Mouse (Mus musculus): ENCODE measurements around the gene Gm1123. TPM values are rescaled to one million over a fixed set of nuclear protein-coding genes. Genes with fewer than 3 reads are reported as not detected.
A peak's percentile ranks its signal among the peaks of the same experiment; 100 is the strongest.

Gene Gm1123
- 14.5 and 15.5 TPM in 2 replicates for polyA plus RNA-seq (2015; fragmentation: Nextera tagmentation; extraction: Ambion mirVana)

GRCm38 (mm10) chr9:99035575-99035974, at the start of gene Gm1123:
Gene Gm1123 (minus strand): TSS chr9:99035715.
- Histone ChIP-seq H3K4me3 (replicated peaks) (no peak within 1 kb of the TSS), H3K9ac (no peak within 1 kb of the TSS), H3K36me3 (peaks cover 3% of the 10 kb centered on the region; the same call in 1 of the 2 replicates), H3K4me2 (replicated peaks) (no peak within 1 kb of the TSS), H3K27ac (no peak within 1 kb of the TSS), H3K9me3 (no peaks in the 10 kb centered on the region), H3K4me1 (replicated peaks) (peaks cover 3% of the 10 kb centered on the region; the same call in 1 of the 2 replicates), H3K27me3 (replicated peaks) (no peaks in the 10 kb centered on the region)
- 74% methylated on average over 12 of the region's 12 CpGs for WGBS
- ATAC-seq: peak; percentile 84

- 92% methylated on average over 5 of the region's 5 CpGs for WGBS
- no peak for ATAC-seq
- Histone ChIP-seq H3K9me3 (no peaks in the 10 kb centered on the region), H3K27me3 (replicated peaks) (no peaks in the 10 kb centered on the region), H3K4me2 (replicated peaks) (no peak overlapping the region), H3K36me3 (no peaks in the 10 kb centered on the region), H3K9ac (no peak overlapping the region), H3K4me3 (replicated peaks) (no peak overlapping the region), H3K4me1 (replicated peaks) (no peaks in the 10 kb centered on the region), H3K27ac (no peak overlapping the region)
Measured at GRCm38 (mm10) chr9:99081718-99082117, 46.2 kb upstream of the Gm1123 start.

- H3K9me3 ChIP-seq: no peaks in the 10 kb centered on the region
- H3K4me2 ChIP-seq (replicated peaks): no peak overlapping the region
- no peaks in the 10 kb centered on the region for H3K27me3 ChIP-seq (replicated peaks)
- WGBS: 79% methylated on average over 3 of the region's 3 CpGs
- H3K4me3 ChIP-seq (replicated peaks): no peak overlapping the region
- no peaks in the 10 kb centered on the region for H3K36me3 ChIP-seq
- H3K4me1 ChIP-seq (replicated peaks): no peaks in the 10 kb centered on the region
- no peak overlapping the region for H3K9ac ChIP-seq
- H3K27ac ChIP-seq: no peak overlapping the region
- ATAC-seq: no peak
Measured at GRCm38 (mm10) chr9:99081308-99081707, 45.8 kb upstream of the Gm1123 start.

GRCm38 (mm10) chr9:99080657-99081056, 45.1 kb upstream of the Gm1123 start:
- Histone ChIP-seq H3K4me2 (replicated peaks) (no peak overlapping the region), H3K27me3 (replicated peaks) (no peaks in the 10 kb centered on the region), H3K36me3 (no peaks in the 10 kb centered on the region), H3K9ac (no peak overlapping the region), H3K4me3 (replicated peaks) (no peak overlapping the region), H3K9me3 (no peaks in the 10 kb centered on the region), H3K27ac (no peak overlapping the region), H3K4me1 (replicated peaks) (no peaks in the 10 kb centered on the region)
- 96% methylated on average over 2 of the region's 2 CpGs for WGBS
- no peak for ATAC-seq

- no peak for ATAC-seq
Measured at GRCm38 (mm10) chr9:99074462-99074861, 38.9 kb upstream of the Gm1123 start.

GRCm38 (mm10) chr9:99072538-99072937, 37.0 kb upstream of the Gm1123 start:
- Histone ChIP-seq H3K27me3 (replicated peaks) (no peaks in the 10 kb centered on the region), H3K9me3 (no peaks in the 10 kb centered on the region), H3K9ac (no peak overlapping the region), H3K4me1 (replicated peaks) (no peaks in the 10 kb centered on the region), H3K27ac (no peak overlapping the region), H3K4me2 (replicated peaks) (no peak overlapping the region), H3K4me3 (replicated peaks) (no peak overlapping the region), H3K36me3 (no peaks in the 10 kb centered on the region)
- WGBS: 54% methylated on average over 4 of the region's 4 CpGs
- no peak for ATAC-seq

More at GRCm38 (mm10) chr9:99074462-99074861, 38.9 kb upstream of the Gm1123 start:
- H3K4me3 ChIP-seq (replicated peaks): no peak overlapping the region
- no peaks in the 10 kb centered on the region for H3K9me3 ChIP-seq
- no peaks in the 10 kb centered on the region for H3K27me3 ChIP-seq (replicated peaks)
- H3K27ac ChIP-seq: no peak overlapping the region
- H3K9ac ChIP-seq: no peak overlapping the region
- H3K36me3 ChIP-seq: no peaks in the 10 kb centered on the region
- WGBS: 67% methylated on average over 2 of the region's 2 CpGs
- H3K4me1 ChIP-seq (replicated peaks): no peaks in the 10 kb centered on the region
- no peak overlapping the region for H3K4me2 ChIP-seq (replicated peaks)

GRCm38 (mm10) chr9:99065311-99065710, 29.8 kb upstream of the Gm1123 start:
- no peak overlapping the region for H3K9ac ChIP-seq
- no peak overlapping the region for H3K4me3 ChIP-seq (replicated peaks)
- H3K9me3 ChIP-seq: no peaks in the 10 kb centered on the region
- no peaks in the 10 kb centered on the region for H3K36me3 ChIP-seq
- no peak for ATAC-seq
- H3K27ac ChIP-seq: no peak overlapping the region
- WGBS: 86% methylated on average over 5 of the region's 5 CpGs
- H3K4me1 ChIP-seq (replicated peaks): no peaks in the 10 kb centered on the region
- no peaks in the 10 kb centered on the region for H3K27me3 ChIP-seq (replicated peaks)
- no peak overlapping the region for H3K4me2 ChIP-seq (replicated peaks)

GRCm38 (mm10) chr9:99064216-99064615, 28.7 kb upstream of the Gm1123 start:
- Histone ChIP-seq H3K9me3 (no peaks in the 10 kb centered on the region), H3K4me2 (replicated peaks) (no peak overlapping the region), H3K36me3 (no peaks in the 10 kb centered on the region), H3K9ac (no peak overlapping the region), H3K27me3 (replicated peaks) (no peaks in the 10 kb centered on the region), H3K4me3 (replicated peaks) (no peak overlapping the region), H3K4me1 (replicated peaks) (no peaks in the 10 kb centered on the region), H3K27ac (no peak overlapping the region)
- no peak for ATAC-seq
- WGBS: 51% methylated on average over 2 of the region's 2 CpGs

- Histone ChIP-seq H3K36me3 (no peaks in the 10 kb centered on the region), H3K4me3 (replicated peaks) (no peak overlapping the region), H3K27ac (no peak overlapping the region), H3K9ac (no peak overlapping the region), H3K4me1 (replicated peaks) (no peaks in the 10 kb centered on the region), H3K9me3 (no peaks in the 10 kb centered on the region), H3K4me2 (replicated peaks) (no peak overlapping the region), H3K27me3 (replicated peaks) (no peaks in the 10 kb centered on the region)
- WGBS: 39% methylated on average over 7 of the region's 7 CpGs
- ATAC-seq: peak; percentile 82
Measured at GRCm38 (mm10) chr9:99062544-99062943, 27.0 kb upstream of the Gm1123 start.

- no peaks in the 10 kb centered on the region for H3K27me3 ChIP-seq (replicated peaks)
- H3K4me3 ChIP-seq (replicated peaks): no peak overlapping the region
- no peaks in the 10 kb centered on the region for H3K4me1 ChIP-seq (replicated peaks)
- H3K27ac ChIP-seq: no peak overlapping the region
- no peak overlapping the region for H3K4me2 ChIP-seq (replicated peaks)
- no peak for ATAC-seq
- no peaks in the 10 kb centered on the region for H3K9me3 ChIP-seq
- no peak overlapping the region for H3K9ac ChIP-seq
- H3K36me3 ChIP-seq: no peaks in the 10 kb centered on the region
- WGBS: 83% methylated on average over 3 of the region's 3 CpGs
Measured at GRCm38 (mm10) chr9:99057751-99058150, 22.2 kb upstream of the Gm1123 start.

GRCm38 (mm10) chr9:99049760-99050159, 14.2 kb upstream of the Gm1123 start:
- Histone ChIP-seq H3K4me3 (replicated peaks) (no peak overlapping the region), H3K27ac (no peak overlapping the region), H3K9me3 (no peaks in the 10 kb centered on the region), H3K36me3 (no peaks in the 10 kb centered on the region), H3K9ac (no peak overlapping the region), H3K4me2 (replicated peaks) (no peak overlapping the region), H3K4me1 (replicated peaks) (no peaks in the 10 kb centered on the region), H3K27me3 (replicated peaks) (no peaks in the 10 kb centered on the region)
- WGBS: 60% methylated on average over 6 of the region's 6 CpGs
- ATAC-seq: no peak

- ATAC-seq: no peak
- Histone ChIP-seq H3K9ac (no peak overlapping the region), H3K27ac (no peak overlapping the region), H3K4me2 (replicated peaks) (no peak overlapping the region), H3K27me3 (replicated peaks) (no peaks in the 10 kb centered on the region), H3K36me3 (no peaks in the 10 kb centered on the region), H3K9me3 (no peaks in the 10 kb centered on the region), H3K4me1 (replicated peaks) (no peaks in the 10 kb centered on the region), H3K4me3 (replicated peaks) (no peak overlapping the region)
- 89% methylated on average over 1 of the region's 1 CpGs for WGBS
Measured at GRCm38 (mm10) chr9:99048724-99049250, 13.3 kb upstream of the Gm1123 start.

GRCm38 (mm10) chr9:99044761-99045160, 9.2 kb upstream of the Gm1123 start:
- H3K36me3 ChIP-seq: peaks cover 3% of the 10 kb centered on the region; the same call in 1 of the 2 replicates
- H3K27me3 ChIP-seq (replicated peaks): no peaks in the 10 kb centered on the region
- no peaks in the 10 kb centered on the region for H3K4me1 ChIP-seq (replicated peaks)
- 92% methylated on average over 8 of the region's 8 CpGs for WGBS
- no peak for ATAC-seq
- H3K4me3 ChIP-seq (replicated peaks): no peak overlapping the region
- H3K4me2 ChIP-seq (replicated peaks): no peak overlapping the region
- H3K9me3 ChIP-seq: no peaks in the 10 kb centered on the region
- no peak overlapping the region for H3K27ac ChIP-seq
- H3K9ac ChIP-seq: no peak overlapping the region
